Mouse (Mus musculus) heart, embryonic 15.5 days (tissue): ENCODE results near the gene C87499. TPM values are rescaled to one million over a fixed set of nuclear protein-coding genes. Genes with fewer than 3 reads are reported as not detected.

Source experiments
- ATAC-seq: fragments of 200-750 bp; cut with Nextera tagmentation; replicated peaks from 2 replicates; pipeline ENCODE4 v1.8.0; 2017; ENCODE audit warnings: low read depth, moderate TSS enrichment; ENCODE audit not compliant: insufficient number of reproducible peaks, insufficient read depth, low FRiP score
- H3K27ac ChIP-seq: fragments of 300-500 bp; sonication (generic); 2 replicates; pipeline ENCODE4 v1.5.1; 2015; ENCODE audit warnings: mild to moderate bottlenecking, inconsistent platforms
- H3K27me3 ChIP-seq: fragments of 300-500 bp; sonication (generic); 2 replicates; pipeline ENCODE4 v1.6.1; 2015; ENCODE audit warnings: inconsistent platforms
- H3K36me3 ChIP-seq: fragments of 300-500 bp; sonication (generic); 2 replicates; pipeline ENCODE4 v1.6.1; 2015; ENCODE audit warnings: mild to moderate bottlenecking, inconsistent platforms
- H3K4me1 ChIP-seq: fragments of 300-500 bp; sonication (generic); replicated peaks from 2 replicates; pipeline ENCODE4 v1.6.1; 2015; ENCODE audit warnings: inconsistent platforms
- H3K4me2 ChIP-seq: fragments of 300-500 bp; sonication (generic); 2 replicates; pipeline ENCODE4 v1.6.1; 2015; ENCODE audit warnings: inconsistent platforms, mild to moderate bottlenecking, moderate library complexity
- H3K4me3 ChIP-seq: fragments of 300-500 bp; sonication (generic); 2 replicates; pipeline ENCODE4 v1.5.1; 2015; ENCODE audit warnings: mild to moderate bottlenecking, inconsistent platforms
- H3K9ac ChIP-seq: fragments of 300-500 bp; sonication (generic); 2 replicates; pipeline ENCODE4 v1.6.1; 2015; ENCODE audit warnings: mild to moderate bottlenecking, inconsistent platforms
- H3K9me3 ChIP-seq: fragments of 300-500 bp; sonication (generic); replicated peaks from 2 replicates; pipeline ENCODE4 v1.6.1; 2016; ENCODE audit warnings: inconsistent platforms
- WGBS: fragments of 180-500 bp; shearing (Covaris S2); methylation state at CpG from one replicate; pipeline ENCODE4 v1.1.7; 2015; ENCODE audit warnings: mixed read lengths; 5-methylcytosine and 5-hydroxymethylcytosine counted together
- polyA plus RNA-seq: library from polyadenylated mRNA; unstranded; fragments of >200 nt; fragmentation: Nextera tagmentation; extraction: Ambion mirVana; gene quantifications from 2 replicates; pipeline ENCODE4 v1.2.1, GENCODE M21; 2015

The C87499 gene
- polyA plus RNA-seq = not detected in 2 replicates

DNA sequence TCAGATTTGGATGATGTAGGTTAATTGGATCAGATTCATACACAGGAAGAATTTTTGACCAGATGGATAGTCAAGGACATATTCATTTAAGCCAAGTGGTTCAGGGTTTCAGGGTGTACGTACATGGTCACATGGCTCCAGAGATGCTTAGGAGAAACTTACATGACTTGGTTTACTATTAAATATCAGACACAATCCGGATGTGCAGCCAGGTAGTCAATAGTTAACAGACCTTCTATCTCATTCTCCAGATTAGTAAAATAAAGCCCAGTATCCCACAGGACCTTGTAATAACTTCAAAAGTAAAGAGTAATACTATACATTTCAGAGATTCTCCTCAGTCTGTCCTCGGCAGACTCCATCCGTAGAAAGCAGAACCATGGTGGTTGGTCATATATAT lies at the start of gene C87499:
Gene C87499, minus strand, starts transcription at position 101 of the 400 bp plus-strand sequence.
- H3K4me2 ChIP-seq = no peak within 1 kb of the TSS
- H3K27ac ChIP-seq = no peak within 1 kb of the TSS
- no peaks in the 10 kb centered on the region for H3K27me3 ChIP-seq
- H3K9ac ChIP-seq = no peak within 1 kb of the TSS
- no peaks in the 10 kb centered on the region for H3K4me1 ChIP-seq
- no peaks in the 10 kb centered on the region for H3K36me3 ChIP-seq
- H3K9me3 ChIP-seq = no peaks in the 10 kb centered on the region
- ATAC-seq = no peak
- H3K4me3 ChIP-seq = no peak within 1 kb of the TSS
- 77% methylated on average over 4 of the region's 4 CpGs for WGBS

DNA sequence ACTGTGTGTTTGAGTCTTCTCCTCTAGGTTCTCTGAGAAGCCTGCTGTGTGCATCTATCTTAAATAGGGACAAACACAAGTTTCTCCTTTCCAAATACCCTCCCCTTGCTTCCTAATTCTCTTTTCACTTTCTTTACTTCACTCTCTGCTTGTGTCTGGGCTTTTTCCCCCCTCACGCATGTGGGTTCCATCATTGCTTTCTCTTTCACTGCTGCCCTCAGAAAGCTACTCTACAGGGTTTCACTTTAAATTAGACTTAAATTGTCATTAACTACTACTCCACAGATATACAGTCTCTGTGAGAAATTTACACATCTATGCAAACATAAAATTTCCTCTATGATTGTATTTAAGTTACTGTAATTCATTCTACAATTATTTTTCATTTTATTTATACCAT lies 49.6 kb upstream of the C87499 start, which contains the start of gene Ifna2:
Gene Ifna2, minus strand, starts transcription at position 101 of the 400 bp plus-strand sequence.
- ATAC-seq = no peak

GRCm38 (mm10) chr4:88681353-88681752 lies 47.1 kb upstream of the C87499 start:
- ATAC-seq = no peak
- Histone ChIP-seq H3K4me2 (no peak overlapping the region), H3K9me3 (no peaks in the 10 kb centered on the region), H3K4me1 (no peaks in the 10 kb centered on the region), H3K36me3 (no peaks in the 10 kb centered on the region), H3K4me3 (no peak overlapping the region), H3K27ac (no peak overlapping the region), H3K27me3 (no peaks in the 10 kb centered on the region), H3K9ac (no peak overlapping the region)
- 44% methylated on average over 3 of the region's 3 CpGs for WGBS

More for the DNA sequence above, 49.6 kb upstream of the C87499 start, which contains the start of gene Ifna2:
- no peak within 1 kb of the TSS for H3K27ac ChIP-seq
- no peaks in the 10 kb centered on the region for H3K36me3 ChIP-seq
- no peak within 1 kb of the TSS for H3K9ac ChIP-seq
- H3K9me3 ChIP-seq = no peaks in the 10 kb centered on the region
- no peak within 1 kb of the TSS for H3K4me2 ChIP-seq
- no peaks in the 10 kb centered on the region for H3K4me1 ChIP-seq
- whole genome bisulfite sequencing = 80% methylated on average over 1 of the region's 1 CpGs
- H3K27me3 ChIP-seq = no peaks in the 10 kb centered on the region
- no peak within 1 kb of the TSS for H3K4me3 ChIP-seq

- Histone ChIP-seq H3K4me2 (no peak overlapping the region), H3K36me3 (no peaks in the 10 kb centered on the region), H3K4me1 (no peaks in the 10 kb centered on the region), H3K9me3 (no peaks in the 10 kb centered on the region), H3K4me3 (no peak overlapping the region), H3K27ac (no peak overlapping the region), H3K9ac (no peak overlapping the region), H3K27me3 (no peaks in the 10 kb centered on the region)
- ATAC-seq = no peak
- WGBS = 39% methylated on average over 8 of the region's 8 CpGs
These were observed 46.2 kb upstream of the C87499 start for GRCm38 (mm10) chr4:88680362-88680761.

- H3K27ac ChIP-seq = no peak within 1 kb of the TSS
- no peak within 1 kb of the TSS for H3K4me3 ChIP-seq
- no peaks in the 10 kb centered on the region for H3K36me3 ChIP-seq
- no peak for ATAC-seq
- no peaks in the 10 kb centered on the region for H3K4me1 ChIP-seq
- no peak within 1 kb of the TSS for H3K9ac ChIP-seq
- 76% methylated on average over 1 of the region's 1 CpGs for WGBS
- no peaks in the 10 kb centered on the region for H3K9me3 ChIP-seq
- no peaks in the 10 kb centered on the region for H3K27me3 ChIP-seq
- H3K4me2 ChIP-seq = no peak within 1 kb of the TSS
These were observed 42.6 kb upstream of the C87499 start, which contains the start of gene Ifna16 for GRCm38 (mm10) chr4:88676824-88677223. Gene Ifna16, minus strand, starts transcription at chr4:88676924.

DNA sequence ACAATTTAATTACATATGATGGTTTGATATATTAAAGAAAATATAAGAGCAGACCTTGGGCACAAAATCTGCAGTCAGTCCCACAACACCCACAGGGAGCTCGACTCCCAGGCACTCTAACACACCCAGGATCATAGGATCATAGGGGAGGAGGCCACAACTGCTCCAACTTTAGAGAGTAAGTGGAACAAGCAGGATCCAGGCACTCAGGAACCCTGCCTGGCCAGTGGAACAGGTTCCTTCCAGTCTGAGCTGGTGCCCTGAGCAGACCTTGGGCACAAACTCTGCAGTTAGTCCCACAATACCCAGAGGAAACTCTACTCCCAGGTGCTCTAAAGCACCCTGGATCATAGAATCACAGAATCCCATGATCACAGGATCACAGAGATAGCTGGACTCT lies 21.2 kb upstream of the C87499 start:
- 44% methylated on average over 1 of the region's 1 CpGs for WGBS
- Histone ChIP-seq H3K4me1 (no peaks in the 10 kb centered on the region), H3K36me3 (no peaks in the 10 kb centered on the region), H3K9ac (no peak overlapping the region), H3K4me3 (no peak overlapping the region), H3K27ac (no peak overlapping the region), H3K27me3 (no peaks in the 10 kb centered on the region), H3K9me3 (no peaks in the 10 kb centered on the region), H3K4me2 (no peak overlapping the region)
- ATAC-seq = no peak

GRCm38 (mm10) chr4:88653644-88654043 lies 19.4 kb upstream of the C87499 start:
- no peak overlapping the region for H3K27ac ChIP-seq
- H3K9ac ChIP-seq = no peak overlapping the region
- no peak overlapping the region for H3K4me2 ChIP-seq
- WGBS = 75% methylated on average over 3 of the region's 3 CpGs
- no peaks in the 10 kb centered on the region for H3K4me1 ChIP-seq
- no peaks in the 10 kb centered on the region for H3K27me3 ChIP-seq
- H3K4me3 ChIP-seq = no peak overlapping the region
- H3K36me3 ChIP-seq = no peaks in the 10 kb centered on the region
- H3K9me3 ChIP-seq = no peaks in the 10 kb centered on the region
- no peak for ATAC-seq

DNA sequence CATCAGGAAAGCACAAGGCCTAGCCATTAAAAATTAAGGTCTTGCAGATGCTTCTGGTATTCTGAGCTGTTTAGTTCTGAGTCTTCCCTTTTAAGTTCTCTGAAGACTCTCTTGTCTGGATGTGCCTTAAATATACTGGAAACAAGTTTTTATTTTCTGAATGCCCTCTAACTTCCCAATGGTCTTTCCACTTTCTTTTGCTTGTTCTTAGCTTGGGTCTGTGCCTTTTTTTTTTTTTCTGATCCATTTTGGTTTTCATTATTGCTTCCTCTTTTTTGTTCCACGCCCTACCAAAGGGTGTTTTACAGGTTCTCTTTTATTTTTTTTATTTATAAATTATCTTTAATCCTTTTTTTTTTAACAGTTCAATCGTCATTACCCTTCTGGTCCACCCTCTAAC lies 10.1 kb upstream of the C87499 start, which contains the start of gene Ifna13:
Gene Ifna13, minus strand, starts transcription at position 101 of the 400 bp plus-strand sequence.
- H3K36me3 ChIP-seq = no peaks in the 10 kb centered on the region
- H3K9ac ChIP-seq = no peak within 1 kb of the TSS
- no peak for ATAC-seq
- no peaks in the 10 kb centered on the region for H3K9me3 ChIP-seq
- H3K4me2 ChIP-seq = no peak within 1 kb of the TSS
- no peak within 1 kb of the TSS for H3K27ac ChIP-seq
- no peak within 1 kb of the TSS for H3K4me3 ChIP-seq
- WGBS = 48% methylated on average over 2 of the region's 2 CpGs
- H3K27me3 ChIP-seq = no peaks in the 10 kb centered on the region
- H3K4me1 ChIP-seq = no peaks in the 10 kb centered on the region

GRCm38 (mm10) chr4:88642526-88642925 lies 8.3 kb upstream of the C87499 start:
- Histone ChIP-seq H3K4me2 (no peak overlapping the region), H3K4me3 (no peak overlapping the region), H3K4me1 (no peaks in the 10 kb centered on the region), H3K27me3 (no peaks in the 10 kb centered on the region), H3K27ac (no peak overlapping the region), H3K9me3 (no peaks in the 10 kb centered on the region), H3K36me3 (no peaks in the 10 kb centered on the region), H3K9ac (no peak overlapping the region)
- 33% methylated on average over 2 of the region's 2 CpGs for WGBS
- no peak for ATAC-seq

DNA sequence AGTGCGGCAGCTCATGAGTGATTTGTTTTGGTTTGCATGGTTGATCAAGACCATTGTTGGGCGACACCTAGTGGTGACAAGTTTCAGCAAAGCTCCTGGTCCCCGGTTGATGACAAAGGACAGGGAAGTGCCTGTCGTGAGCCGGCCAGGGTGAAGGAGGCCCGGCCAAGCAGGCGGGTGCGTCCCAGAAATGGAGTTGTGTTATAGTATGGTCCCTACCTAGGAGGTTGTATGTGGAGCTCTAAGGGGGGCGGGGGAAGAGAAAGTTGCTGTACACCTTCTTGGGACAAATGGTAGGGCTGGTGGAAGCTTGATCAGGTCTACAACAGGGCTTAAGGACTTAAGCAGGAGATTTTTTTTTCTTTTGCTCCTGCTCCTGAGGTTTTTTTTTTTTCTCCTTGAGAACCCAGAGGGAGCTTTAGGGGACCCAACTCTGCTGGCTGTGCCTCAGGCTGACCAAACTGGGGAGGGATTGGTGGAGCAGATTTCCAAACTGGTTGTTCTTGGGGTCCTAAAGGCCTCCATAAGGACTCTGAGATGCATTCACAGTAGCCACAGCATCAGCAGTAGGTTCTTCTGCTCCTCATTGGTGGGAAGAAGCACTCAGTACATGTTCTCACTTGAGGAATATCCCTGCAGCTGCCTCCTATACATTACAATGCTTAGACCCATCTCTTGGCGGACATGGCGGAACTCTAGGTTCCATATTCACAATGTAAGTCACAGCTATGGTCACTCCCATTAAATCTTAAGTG lies 7.0 kb upstream of the C87499 start:
- H3K27ac ChIP-seq = no peak overlapping the region
- no peaks in the 10 kb centered on the region for H3K9me3 ChIP-seq
- no peaks in the 10 kb centered on the region for H3K27me3 ChIP-seq
- no peak overlapping the region for H3K9ac ChIP-seq
- H3K36me3 ChIP-seq = no peaks in the 10 kb centered on the region
- H3K4me3 ChIP-seq = peak overlapping the region; percentile 60
- H3K4me1 ChIP-seq = no peaks in the 10 kb centered on the region
- peak; percentile 90 for ATAC-seq
- H3K4me2 ChIP-seq = peak overlapping the region; percentile 60
- WGBS = 15% methylated on average over 11 of the region's 11 CpGs

DNA sequence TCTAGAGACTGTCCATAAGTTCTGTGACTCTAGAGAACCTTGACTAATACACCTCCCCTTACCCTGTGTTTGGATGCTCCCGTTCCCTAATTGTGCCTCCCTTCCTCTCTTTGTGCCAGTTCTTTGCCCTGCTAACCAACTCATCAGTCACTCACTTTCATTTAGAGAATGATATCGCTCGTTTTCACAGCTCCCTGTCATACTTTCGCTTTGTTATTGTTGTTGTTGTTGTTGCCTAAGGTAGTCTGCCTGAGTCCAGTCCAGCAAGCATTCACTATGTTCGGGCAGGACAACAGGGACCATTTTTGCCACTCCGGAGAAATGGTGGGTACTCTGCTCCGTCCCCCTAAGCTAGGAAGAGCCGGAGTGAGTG lies 6.5 kb upstream of the C87499 start:
- Histone ChIP-seq H3K4me3 (peak overlapping the region; percentile 60), H3K9ac (no peak overlapping the region), H3K4me2 (peak overlapping the region; percentile 60), H3K36me3 (no peaks in the 10 kb centered on the region), H3K4me1 (no peaks in the 10 kb centered on the region), H3K27ac (no peak overlapping the region), H3K9me3 (no peaks in the 10 kb centered on the region), H3K27me3 (no peaks in the 10 kb centered on the region)
- ATAC-seq = no peak
- 51% methylated on average over 8 of the region's 8 CpGs for WGBS

DNA sequence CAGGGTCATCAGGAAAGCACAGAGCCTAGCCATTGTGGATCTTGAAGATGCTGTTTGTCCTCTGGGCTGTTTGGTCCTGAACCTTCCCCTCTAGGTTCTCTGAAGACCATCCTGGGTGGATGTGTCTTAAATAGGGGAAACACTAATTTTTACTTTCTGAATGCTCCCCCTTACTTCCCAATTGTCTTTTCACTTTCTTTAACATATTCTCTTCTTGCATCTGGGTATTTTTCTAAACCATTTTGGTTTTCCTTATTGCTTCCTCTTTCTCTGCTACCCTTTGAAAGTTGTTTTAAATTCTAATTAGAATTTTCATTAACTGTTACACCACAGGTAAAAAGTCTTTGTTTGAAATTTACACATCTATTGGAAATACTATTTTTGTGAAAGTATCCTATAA lies 30.9 kb downstream of the C87499 start, which contains the start of gene Ifna12:
Gene Ifna12, minus strand, starts transcription at position 101 of the 400 bp plus-strand sequence.
- no peak for ATAC-seq
- Histone ChIP-seq H3K4me1 (no peaks in the 10 kb centered on the region), H3K4me2 (no peak within 1 kb of the TSS), H3K36me3 (no peaks in the 10 kb centered on the region), H3K9ac (no peak within 1 kb of the TSS), H3K27ac (no peak within 1 kb of the TSS), H3K4me3 (no peak within 1 kb of the TSS), H3K9me3 (no peaks in the 10 kb centered on the region), H3K27me3 (no peaks in the 10 kb centered on the region)
